Mouse (Mus musculus): ENCODE measurements around the gene Jmjd6.
"Not testable (repeated sequence)": the region's sequence is repeated elsewhere in the genome, so short reads cannot be mapped to it uniquely, and the experiment has no call there.

The Jmjd6 gene

GRCm38 (mm10) chr11:116851576-116852290, 8.5 kb upstream of the Jmjd6 start:
- no peak for ATAC-seq (ENCODE audit: low TSS enrichment)

GRCm38 (mm10) chr11:116850833-116851477, 7.7 kb upstream of the Jmjd6 start:
- no peak for ATAC-seq (ENCODE audit: low TSS enrichment)

- no peak for ATAC-seq (ENCODE audit: low TSS enrichment)
Observed at GRCm38 (mm10) chr11:116850085-116850484, 6.8 kb upstream of the Jmjd6 start.

- ATAC-seq (ENCODE audit: low TSS enrichment) = no peak
Observed at GRCm38 (mm10) chr11:116849587-116849986, 6.3 kb upstream of the Jmjd6 start.

- not testable (repeated sequence) for ATAC-seq (ENCODE audit: low TSS enrichment)
Observed at GRCm38 (mm10) chr11:116848877-116849178, 5.6 kb upstream of the Jmjd6 start.

GRCm38 (mm10) chr11:116848086-116848876, 5.0 kb upstream of the Jmjd6 start:
- ATAC-seq (ENCODE audit: low TSS enrichment) = no peak

- ATAC-seq (ENCODE audit: low TSS enrichment) = no peak
Observed at GRCm38 (mm10) chr11:116847187-116848085, 4.2 kb upstream of the Jmjd6 start.

GRCm38 (mm10) chr11:116846593-116847181, 3.4 kb upstream of the Jmjd6 start:
- ATAC-seq (ENCODE audit: low TSS enrichment) = no peak

- peak; percentile 60 for ATAC-seq (ENCODE audit: low TSS enrichment)
Observed at GRCm38 (mm10) chr11:116842531-116843260, 553 bp downstream of the Jmjd6 start.

- no peak for ATAC-seq (ENCODE audit: low TSS enrichment)
Observed at GRCm38 (mm10) chr11:116840748-116841147, 2.5 kb downstream of the Jmjd6 start.

GRCm38 (mm10) chr11:116839601-116840000, 3.6 kb downstream of the Jmjd6 start:
- ATAC-seq (ENCODE audit: low TSS enrichment) = no peak

GRCm38 (mm10) chr11:116838936-116839335, 4.3 kb downstream of the Jmjd6 start:
- no peak for ATAC-seq (ENCODE audit: low TSS enrichment)

GRCm38 (mm10) chr11:116837441-116837840, 5.8 kb downstream of the Jmjd6 start:
- no peak for ATAC-seq (ENCODE audit: low TSS enrichment)

- no peak for ATAC-seq (ENCODE audit: low TSS enrichment)
Observed at GRCm38 (mm10) chr11:116836283-116836682, 7.0 kb downstream of the Jmjd6 start.

GRCm38 (mm10) chr11:116834954-116835353, 8.3 kb downstream of the Jmjd6 start:
- ATAC-seq (ENCODE audit: low TSS enrichment) = no peak

GRCm38 (mm10) chr11:116832172-116832685, 11.0 kb downstream of the Jmjd6 start:
- ATAC-seq (ENCODE audit: low TSS enrichment) = no peak

- peak; percentile 45; the same call in 1 of the 2 replicates for ATAC-seq (ENCODE audit: low TSS enrichment)
Observed at GRCm38 (mm10) chr11:116827534-116828165, 15.6 kb downstream of the Jmjd6 start, which contains the start of gene Mxra7. TSS of gene Mxra7 (minus strand) at chr11:116828046.

GRCm38 (mm10) chr11:116826550-116827504, 16.4 kb downstream of the Jmjd6 start:
- peak; percentile 11; the same call in 1 of the 2 replicates for ATAC-seq (ENCODE audit: low TSS enrichment)

- ATAC-seq (ENCODE audit: low TSS enrichment) = no peak
Observed at GRCm38 (mm10) chr11:116825230-116825629, 18.0 kb downstream of the Jmjd6 start.

Data from frontal cortex, adult (tissue).